Mouse (Mus musculus) monocyte, adult 5-6 weeks (primary cell): ENCODE measurements around the gene Plekhm1. TPM values are rescaled to one million over a fixed set of nuclear protein-coding genes. Genes with fewer than 3 reads are reported as not detected.

Experiments
- ATAC-seq: fragments of 153-309, 156-312 bp; replicated peaks from 2 replicates; pipeline ENCODE4 v1.8.0; 2017; ENCODE audit warnings: mild to moderate bottlenecking; ENCODE audit not compliant: low TSS enrichment, insufficient number of reproducible peaks, severe bottlenecking, poor library complexity, low FRiP score
- total RNA-seq: library from RNA; stranded (forward); fragments of 200-1000, 200-491, 200-594 nt; gene quantifications from 3 replicates; pipeline ENCODE4 v1.2.3, GENCODE M21; 2017

Gene Plekhm1
- total RNA-seq, 1 experiment from 2014 or later: 8.9 TPM

DNA sequence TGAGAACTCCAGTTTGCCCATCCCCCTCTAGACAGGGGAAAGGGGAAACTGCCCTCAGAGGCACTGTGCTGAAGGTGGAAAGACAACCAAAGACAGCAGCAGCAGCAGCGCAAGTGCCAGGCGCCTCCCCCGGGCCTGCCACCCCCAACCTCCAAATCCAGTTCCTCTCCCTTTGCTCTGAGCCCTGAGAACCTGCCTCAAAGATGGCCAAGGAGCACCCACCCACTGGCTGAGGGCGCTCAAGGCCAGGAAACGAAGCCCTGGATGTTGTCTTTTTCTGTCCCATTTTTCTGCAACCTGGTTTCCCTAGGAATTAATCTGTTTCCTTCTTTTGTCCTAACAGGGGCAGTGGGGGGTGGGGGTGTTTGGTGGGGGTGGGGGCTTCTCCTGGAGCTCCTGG, 48.2 kb downstream of the Plekhm1 start:
- no peak for ATAC-seq

DNA sequence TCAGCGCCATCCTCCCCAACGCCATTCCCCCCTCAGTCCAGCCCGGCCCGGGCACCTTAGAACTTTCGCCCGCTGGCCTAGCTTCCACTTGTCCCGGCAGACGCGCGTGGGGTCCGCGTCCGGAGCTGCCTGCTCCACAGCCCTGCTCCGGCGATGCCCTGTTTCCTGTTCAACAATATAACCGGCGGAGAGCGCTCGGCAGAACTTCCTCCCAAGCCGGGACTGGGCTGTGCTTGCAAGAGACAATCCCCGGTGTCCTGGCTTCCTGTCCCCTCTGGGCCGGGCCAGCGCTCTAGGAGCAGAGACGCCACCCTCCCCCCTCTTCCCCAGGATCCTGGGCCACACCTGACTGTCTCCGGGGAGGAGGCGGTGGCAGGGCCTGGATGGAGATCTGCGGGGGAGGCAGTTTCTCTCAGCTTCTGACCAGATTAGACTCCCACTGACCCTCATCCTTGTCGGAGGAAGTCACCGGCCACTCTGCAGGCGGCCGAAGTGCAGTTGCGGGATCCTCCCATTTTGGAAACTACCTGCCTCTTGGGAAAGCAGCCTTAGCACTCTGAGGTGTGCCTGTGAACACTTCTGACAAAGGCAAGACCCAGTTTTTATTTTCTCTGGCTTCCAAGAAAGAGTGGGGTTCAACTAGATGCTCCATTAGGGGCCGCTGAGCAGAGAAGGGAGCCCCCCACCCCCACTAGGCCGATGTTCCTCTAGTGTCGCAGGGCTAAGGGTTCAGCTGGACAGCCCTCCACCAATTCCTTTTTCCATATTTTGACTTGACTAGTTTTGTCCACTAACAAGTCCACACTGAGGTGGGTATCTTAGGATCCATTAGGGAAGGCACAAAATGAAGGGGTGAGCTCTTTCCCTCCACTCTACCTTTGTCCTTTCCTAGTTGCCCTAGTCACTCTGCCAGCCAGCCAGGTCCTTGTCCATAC, 49.0 kb downstream of the Plekhm1 start, which contains the start of gene Arhgap27:
TSS of gene Arhgap27 (minus strand) at position 479 of the 935 bp plus-strand sequence.
- ATAC-seq: peak; percentile 18; the same call in 1 of the 2 replicates

DNA sequence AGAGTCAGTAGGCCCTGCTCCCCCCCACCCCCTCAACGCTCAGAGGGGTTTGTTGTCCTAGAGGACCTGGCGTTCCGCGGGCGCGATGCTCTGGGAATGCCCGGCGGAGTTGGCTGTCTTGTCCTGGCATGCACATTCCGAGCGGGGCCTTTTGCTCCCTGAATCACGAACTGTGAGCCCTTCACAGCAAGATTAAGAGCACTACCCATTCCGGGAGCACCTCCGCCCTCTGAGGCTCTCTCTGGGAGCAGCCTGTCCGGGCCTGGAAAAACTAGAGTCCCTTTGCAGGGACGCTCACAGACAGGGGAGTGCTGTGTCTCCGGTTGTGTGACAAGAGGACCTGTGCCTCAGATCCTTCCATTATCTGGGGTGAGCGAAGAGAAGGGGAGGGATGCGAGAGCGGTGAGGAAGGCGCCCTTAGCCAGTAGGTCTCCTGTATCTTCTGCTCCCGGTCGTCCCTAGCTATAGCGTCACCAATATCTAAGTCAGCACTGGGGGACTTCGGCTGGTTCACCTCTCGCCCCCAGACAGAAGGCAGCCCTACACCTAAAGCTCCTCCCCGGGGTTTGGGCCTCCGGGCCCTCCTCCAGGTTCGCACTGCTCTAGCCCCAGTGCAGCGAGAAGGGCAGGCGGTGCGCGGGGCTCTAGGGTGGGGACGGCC, 49.8 kb downstream of the Plekhm1 start:
- ATAC-seq: no peak

DNA sequence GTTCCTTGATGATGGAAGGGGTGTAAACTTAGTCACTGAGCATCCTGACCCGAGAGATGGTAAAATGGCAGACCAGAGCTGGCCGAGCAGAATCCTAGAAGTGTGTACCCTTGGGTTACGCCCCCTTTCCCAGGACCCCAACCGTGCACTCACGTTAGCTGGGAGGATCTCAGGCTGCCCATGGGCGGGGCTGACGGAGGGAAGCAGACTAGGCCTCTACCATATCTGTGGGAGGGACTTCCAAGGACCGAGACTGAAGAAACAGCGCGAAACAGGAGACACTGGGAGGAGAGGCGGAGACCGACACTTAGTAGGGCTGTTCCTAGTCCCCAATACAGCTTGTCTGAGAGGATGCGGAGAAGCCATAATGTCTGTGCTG, 50.4 kb downstream of the Plekhm1 start:
- ATAC-seq: 0 out of 2 replicates have a peak, but pooled peaks have one; percentile 7

DNA sequence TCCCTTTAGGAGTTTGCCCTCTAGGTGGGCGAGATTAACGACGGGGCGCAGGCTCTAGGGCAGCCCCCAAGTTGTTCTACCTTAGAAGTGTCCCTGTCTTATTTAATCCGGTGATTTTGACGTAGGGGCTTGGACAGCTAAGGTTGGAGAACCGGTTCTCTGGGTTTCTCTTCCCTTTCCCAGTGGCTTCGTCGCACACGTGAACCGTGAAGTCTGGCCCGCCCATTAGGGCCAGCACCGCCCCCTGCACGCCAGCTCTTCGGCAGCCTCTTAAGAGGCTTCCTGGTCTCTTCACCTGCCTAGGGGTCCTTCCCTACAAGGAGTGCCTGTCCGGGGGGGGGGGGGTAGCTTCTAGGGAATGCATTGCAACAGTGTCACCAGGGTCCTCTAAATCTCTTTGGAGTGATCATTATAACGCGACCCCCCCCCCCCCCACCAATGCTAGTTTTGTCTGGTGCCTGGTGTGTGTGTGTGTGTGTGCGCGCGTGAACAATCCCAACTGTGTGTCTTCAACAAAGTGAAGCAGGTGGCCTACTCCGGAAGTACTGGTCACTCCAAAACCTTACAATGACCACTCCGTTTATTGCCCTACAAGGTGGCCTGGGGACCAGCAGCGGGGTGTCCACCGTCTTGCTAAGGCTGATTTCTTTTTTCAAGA, 51.0 kb downstream of the Plekhm1 start:
- ATAC-seq: peak; percentile 45; the same call in 1 of the 2 replicates

DNA sequence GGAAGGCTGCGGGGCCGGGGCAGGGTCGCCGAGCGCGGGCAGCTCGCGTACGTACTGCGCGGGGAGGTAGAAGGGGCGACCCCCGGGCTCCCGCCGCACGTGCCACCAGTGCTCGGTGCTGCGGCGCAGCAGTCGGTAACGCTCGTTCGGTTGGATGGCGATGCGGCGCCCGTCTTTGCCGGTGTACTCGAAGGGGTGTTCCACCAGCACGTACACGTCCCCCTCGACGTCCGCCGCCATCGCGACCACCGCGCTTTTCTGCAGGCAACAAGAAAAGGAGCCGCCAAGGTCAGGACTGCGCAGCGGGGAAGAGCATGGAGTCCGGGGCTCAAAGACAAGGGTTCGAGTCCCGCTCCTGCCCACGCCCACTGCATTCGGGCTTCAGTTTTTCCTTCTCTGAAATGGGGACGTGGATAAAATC, 51.8 kb downstream of the Plekhm1 start:
- no peak for ATAC-seq

DNA sequence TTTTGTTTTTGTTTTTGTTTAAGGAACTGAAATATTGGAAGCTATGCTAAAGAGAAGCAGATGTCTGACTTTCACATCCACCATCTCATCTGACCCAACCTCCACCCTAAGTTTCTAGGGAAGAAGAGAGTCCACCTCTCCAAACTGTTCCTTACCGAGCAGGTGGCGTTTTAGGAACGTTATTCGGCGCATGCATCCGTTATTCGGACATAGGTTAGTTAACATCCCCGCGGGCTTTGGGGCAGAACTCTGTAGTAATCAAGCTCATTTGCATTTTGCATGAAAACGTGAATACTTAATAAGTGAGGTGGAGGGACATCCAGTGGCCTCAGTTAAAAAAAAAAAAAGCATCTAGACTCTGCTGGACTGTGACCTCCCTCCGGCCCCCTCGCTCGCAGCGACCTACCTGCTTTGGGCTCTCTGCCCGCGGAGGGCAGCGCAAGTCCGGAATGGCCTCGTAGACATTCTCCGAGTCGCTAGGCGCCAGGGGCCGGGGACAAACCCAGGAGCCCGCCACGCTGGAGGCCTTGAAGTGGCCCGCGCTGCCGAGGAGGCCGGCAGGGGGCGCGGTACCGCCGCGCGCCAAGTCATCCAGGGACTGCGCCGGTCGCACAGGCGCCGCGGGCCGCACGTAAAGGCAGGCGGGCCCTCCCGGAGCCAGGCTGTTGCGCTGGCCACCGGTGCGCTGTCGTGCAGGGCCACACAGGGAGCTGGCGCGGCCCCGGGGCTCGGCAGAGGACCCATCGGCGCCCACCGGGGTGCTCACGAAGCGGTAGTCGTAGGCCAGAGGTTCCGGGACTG, 52.4 kb downstream of the Plekhm1 start:
- no peak for ATAC-seq

DNA sequence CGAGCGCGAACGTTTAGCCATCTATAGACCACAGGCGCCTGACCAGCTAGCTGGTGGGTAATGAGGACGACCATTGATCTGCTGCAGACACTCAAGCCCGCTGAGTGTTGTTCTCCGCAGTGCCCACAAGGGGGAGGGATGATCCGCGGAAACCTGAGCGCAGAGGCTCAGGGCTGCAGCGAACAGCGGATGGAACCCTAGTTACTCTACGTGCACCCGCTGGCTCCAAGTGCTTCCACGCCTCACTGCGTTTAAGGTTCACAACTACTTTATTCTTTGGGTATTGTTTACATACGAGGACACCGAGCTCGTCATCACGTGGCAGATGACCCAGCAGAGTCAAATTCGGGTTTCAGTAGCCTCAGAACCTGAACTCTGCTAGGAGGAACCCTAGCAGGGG, 53.4 kb downstream of the Plekhm1 start:
- peak; percentile 66 for ATAC-seq

DNA sequence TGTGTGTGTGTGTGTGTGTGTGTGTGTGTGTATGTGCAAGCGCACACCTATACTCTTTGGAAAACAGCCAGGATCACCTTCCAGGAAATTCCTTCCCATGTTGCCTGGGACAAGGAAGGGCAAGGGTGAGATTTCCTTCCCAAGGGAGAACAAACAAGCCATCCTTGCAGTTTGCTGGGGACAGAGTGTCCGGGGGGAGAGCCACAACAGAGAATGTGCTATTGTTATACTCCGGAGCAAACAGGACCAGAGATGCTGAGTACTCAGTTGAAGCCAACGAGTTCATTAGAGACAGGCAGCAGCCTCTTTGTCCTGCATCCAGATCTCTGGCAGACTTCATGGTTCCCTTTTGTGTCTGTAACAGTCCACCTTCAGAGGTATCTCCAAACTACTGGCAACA, 54.2 kb downstream of the Plekhm1 start:
- no peak for ATAC-seq

DNA sequence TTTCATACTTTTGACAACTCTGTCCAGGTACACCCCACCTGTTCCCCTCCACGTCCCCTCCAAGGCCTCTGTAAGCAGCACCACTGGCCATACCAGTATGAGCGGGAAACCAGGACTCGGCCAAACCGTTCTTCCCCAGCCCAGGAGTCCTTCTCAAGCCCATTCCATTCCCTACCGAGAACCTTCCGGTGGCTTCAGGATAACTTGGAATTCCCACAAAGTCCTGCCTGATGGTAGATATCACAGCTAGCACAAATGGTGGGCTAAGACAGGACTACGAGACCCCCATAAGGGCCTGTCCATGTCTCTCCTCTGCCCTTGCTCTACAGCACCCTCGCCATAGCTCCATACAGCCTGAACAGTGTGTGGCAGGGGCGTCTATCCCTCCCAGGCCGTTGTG, 54.8 kb downstream of the Plekhm1 start:
- ATAC-seq: no peak

DNA sequence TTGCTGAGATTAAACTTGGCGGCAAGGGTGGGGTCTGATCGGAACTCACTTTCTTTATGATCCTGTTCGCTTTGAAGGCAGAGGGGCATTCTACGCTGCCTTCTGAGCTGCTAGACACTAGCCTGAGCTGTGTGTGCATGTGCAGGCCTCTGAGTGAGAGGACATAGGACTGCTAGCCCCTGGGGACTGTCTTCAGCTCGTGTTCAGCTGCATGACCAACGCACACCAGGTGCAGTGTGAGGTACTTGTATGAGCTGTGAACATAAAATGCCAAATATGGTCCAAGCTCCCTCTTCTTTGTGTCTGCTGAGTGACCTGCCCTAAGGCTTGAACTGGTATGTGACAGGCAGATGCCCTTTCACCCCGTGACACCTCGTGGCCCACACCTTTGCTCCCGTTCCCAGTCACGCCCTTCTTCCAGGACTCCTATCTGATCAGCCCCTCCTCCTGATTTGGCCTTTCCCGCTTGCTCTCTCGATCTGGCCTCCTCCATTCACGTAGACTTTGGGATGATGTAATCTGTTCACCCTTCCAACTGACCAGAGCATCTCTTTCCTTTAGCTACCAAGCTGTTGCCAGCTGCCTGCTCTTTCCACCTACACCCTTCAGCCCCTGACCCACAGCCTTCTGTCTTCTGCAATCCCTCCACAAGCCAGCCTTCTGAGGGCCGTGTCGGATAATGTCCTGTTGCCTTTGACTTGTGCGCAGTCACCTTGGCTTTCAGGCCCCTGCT, 55.4 kb downstream of the Plekhm1 start:
- no peak for ATAC-seq

DNA sequence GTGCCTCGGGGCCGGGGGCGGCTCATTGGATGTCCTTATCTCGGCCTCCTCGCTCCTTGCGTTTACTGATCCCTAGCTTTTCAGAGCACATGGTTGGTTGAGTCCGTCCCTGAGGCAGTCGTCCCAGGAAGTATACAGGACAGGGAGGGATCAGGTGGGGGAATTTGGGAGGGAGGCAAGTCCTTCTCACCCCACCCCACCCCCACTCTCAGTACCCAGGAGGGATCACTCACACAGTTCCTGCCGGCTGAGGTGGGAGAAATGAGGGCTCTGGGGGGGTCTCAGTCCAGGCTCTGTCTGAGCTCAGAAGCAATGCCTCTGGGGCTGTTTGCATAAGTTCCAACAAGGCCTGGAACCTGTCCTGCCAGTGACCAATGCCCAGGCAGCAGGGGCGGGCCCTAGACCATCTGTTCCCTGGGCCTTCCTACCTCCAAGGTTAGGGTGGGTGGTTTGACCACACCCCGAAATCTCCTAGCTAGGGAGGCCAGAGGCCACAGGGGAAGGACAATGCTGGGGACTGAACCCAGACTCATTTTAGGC, 56.4 kb downstream of the Plekhm1 start:
- no peak for ATAC-seq

DNA sequence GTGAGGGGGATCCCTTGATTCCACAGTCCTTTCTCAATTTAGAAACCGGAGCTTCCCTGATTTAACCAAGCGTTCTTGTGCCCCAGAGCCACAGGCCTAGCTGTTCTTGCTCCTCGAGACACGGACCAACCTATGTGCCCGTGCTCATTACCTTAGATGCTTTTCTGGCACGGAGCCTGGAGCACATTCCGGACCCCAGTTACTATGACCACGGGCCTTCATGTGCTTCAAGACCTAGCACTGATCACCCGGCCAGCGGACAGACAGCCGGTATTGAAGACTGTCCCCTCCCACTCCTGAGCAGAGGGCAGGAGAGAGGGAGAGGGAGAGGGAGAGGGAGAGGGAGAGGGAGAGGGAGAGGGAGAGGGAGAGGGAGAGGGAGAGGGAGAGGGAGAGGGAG, 57.2 kb downstream of the Plekhm1 start:
- ATAC-seq: no peak

DNA sequence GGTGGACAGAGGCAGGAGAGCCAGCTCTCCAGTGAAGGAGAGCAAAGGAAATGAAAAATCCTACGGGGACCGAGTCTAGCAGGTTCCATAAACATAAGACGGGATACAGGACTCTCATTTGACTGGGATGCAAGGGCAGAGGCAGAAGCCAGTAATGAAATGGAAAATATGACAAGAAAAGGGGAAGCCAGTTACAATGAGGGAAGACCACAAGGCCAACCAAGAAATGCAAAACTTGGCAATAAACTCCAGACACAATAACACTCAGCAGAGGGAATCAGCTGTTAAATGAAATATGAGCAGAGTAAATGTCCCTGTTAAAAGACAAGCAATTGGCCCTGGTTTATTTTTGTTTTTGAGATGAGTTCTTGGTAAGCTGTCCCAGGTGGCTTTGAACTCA, 58.5 kb downstream of the Plekhm1 start:
- ATAC-seq: no peak

DNA sequence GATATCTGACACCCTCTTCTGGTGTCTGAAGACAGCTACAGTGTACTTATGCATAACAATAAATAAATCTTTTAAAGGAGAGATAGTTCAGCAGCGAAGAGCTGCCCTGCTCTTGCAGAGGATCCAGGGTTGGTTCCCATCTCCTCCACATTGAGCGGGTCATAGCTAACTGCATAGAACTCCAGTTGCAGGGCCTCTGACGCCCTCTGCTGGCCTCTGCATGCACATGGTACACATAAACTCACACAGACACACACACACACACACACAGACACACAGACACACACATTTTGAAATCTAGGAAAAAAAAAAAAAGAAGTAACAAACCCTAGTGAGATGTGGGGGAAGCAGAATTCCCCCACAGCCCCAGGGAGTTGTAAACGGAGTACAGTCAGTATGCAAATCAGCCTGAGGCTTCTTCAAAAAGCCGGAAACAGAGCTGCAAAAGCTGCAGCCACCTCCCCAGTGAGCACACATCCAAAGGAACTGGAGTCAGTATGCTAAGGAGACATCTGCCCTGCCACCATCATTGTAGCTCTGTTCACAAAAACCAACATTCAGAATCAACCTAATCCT, 60.2 kb downstream of the Plekhm1 start:
- no peak for ATAC-seq

DNA sequence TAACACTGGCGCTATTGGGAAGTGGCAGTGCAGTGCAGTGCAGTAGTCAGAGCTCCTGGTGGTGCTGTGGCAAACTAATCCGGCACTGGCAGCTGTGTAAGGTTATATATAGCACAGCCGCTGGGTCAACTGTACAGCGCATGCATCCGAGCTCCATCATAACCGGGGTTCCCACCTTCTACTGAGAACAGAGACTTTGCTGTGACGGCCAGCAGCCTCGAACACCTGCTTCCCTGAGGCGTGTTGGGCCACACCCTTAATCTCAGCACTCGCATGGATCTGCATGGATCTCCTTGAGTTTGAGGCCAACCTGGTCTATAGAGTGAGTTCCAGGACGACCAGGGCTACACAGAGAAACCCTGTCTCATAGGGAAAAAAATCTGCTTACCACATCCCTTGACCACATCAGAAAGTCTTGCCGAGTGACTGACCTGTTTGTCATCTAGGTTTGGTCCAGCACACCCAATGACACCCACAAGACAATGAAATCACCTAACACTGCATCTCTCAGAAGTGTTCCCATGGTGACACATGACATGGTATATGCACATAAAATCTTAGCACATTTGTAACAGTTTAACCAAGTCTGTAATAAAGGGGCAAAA, 61.7 kb downstream of the Plekhm1 start:
- no peak for ATAC-seq

DNA sequence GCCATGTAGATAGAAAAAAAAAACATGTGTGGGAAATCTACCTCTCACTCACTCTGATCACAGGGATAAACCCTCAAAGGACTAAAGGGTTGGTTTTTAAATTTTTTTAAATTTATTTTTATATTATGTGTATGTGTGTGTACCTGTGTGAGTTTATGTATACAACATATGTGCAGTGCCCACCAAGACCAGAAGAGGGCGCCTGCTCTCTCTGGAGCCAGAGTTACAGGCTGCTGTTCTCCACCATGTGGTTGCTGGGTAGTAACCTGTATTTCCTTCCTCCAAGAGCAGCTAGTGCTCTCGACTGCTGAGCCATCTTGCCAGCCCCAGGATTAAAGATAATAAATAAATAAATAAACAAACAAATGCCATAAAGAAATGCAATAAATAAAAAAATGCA, 62.8 kb downstream of the Plekhm1 start:
- no peak for ATAC-seq
